Mouse (Mus musculus) adrenal gland, postnatal 25 days (tissue): ENCODE measurements around the gene Ifna4. TPM values are rescaled to one million over a fixed set of nuclear protein-coding genes. Genes with fewer than 3 reads are reported as not detected.
"Not testable (repeated sequence)": the region's sequence is repeated elsewhere in the genome, so short reads cannot be mapped to it uniquely, and the experiment has no call there.

Experiments used
- DNase-seq: peaks from one replicate; pipeline ENCODE4 v3.0.0; 2021; ENCODE audit warnings: mixed read lengths
- long read RNA-seq: library from polyadenylated mRNA; stranded (forward); transcript quantifications from one replicate; pipeline ENCODE4 v2.0.0, GENCODE M21; 2021
- total RNA-seq: library from RNA; stranded (reverse); gene quantifications from 2 replicates; pipeline ENCODE4 v1.2.3, GENCODE M21; 2021

The Ifna4 gene
- total RNA-seq: not detected in 2 replicates
- long read RNA-seq: 0 reads

DNA sequence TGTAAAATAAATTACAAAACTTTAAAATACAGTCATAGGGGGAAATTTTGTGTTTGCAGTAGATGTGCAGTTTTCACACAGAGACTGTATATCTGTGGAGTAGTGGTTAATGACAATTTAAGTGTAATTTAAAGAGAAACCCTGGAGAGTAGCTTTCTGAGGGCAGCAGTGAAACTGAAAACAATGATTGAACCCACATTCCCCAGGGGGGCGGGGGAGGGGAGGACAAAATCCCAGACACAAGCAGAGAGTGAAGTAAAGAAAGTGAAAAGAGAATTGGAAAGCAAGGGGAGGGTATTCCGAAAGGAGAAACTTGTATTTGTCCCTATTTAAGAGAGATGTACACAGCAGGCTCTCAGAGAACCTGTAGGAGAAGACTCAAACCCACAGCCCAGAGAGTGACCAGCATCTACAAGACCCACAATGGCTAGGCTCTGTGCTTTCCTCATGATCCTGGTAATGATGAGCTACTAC is at the start of gene Ifna4:
Gene Ifna4 (plus strand): TSS at position 424 of the 474 bp plus-strand sequence.
- DNase-seq: no peak

- DNase-seq: peak; percentile 17
These were observed 47.6 kb upstream of the Ifna4 start, which contains the start of gene Gm13275 for GRCm38 (mm10) chr4:88793936-88794675. TSS of gene Gm13275 (plus strand) at chr4:88794487.

DNA sequence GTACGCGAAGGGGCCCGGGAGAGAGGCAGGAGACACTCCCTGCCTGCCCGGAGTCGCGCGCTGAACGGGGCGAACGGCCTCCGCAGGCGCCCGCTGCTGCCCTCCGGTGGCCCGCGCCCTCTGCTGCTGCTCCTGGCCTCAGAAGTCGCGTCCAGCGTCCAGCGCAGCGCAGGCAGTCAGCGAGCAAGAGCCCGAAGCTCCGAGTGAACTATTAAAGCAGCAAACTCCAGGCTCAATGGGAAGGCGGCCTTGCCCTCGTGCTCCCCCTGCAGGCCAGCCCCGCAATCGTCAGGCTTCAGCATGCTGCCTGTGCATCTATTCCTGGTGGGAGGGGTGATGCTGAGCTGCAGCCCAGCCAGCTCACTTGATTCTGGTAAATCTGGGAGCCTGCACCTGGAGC is 44.6 kb upstream of the Ifna4 start, which contains the start of gene Gm13279:
Gene Gm13279 (plus strand): TSS at position 301 of the 400 bp plus-strand sequence.
- DNase-seq: not testable (repeated sequence)

DNA sequence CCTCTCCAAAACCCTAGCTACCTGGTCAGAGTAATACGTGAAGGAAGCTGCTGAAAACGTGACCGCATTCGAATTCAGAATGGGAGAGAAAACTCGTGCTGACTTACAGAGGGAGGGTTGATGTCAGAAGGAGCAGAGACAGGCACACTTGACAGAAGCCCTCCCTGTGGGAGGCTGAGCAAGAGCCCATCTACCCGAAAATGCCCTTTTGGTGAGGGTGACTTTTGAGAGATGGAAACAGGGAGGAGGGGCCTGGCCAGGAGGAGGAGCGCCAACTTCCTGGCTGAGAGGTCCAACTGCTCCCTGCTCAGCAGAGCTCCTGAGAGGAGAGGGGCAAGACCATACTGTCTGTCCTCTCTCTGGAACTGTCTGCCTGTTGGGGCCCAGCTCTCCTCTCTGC is 42.3 kb upstream of the Ifna4 start, which contains the start of gene Gm13285:
Gene Gm13285 (plus strand): TSS at position 301 of the 400 bp plus-strand sequence.
- not testable (repeated sequence) for DNase-seq

- not testable (repeated sequence) for DNase-seq
These were observed 38.7 kb upstream of the Ifna4 start, which contains the start of gene Gm13287 for GRCm38 (mm10) chr4:88802954-88803353. TSS of gene Gm13287 (plus strand) at chr4:88803254.

- DNase-seq: not testable (repeated sequence)
These were observed 36.4 kb upstream of the Ifna4 start, which contains the start of gene Gm13288 for GRCm38 (mm10) chr4:88805231-88805630. TSS of gene Gm13288 (plus strand) at chr4:88805531.

DNA sequence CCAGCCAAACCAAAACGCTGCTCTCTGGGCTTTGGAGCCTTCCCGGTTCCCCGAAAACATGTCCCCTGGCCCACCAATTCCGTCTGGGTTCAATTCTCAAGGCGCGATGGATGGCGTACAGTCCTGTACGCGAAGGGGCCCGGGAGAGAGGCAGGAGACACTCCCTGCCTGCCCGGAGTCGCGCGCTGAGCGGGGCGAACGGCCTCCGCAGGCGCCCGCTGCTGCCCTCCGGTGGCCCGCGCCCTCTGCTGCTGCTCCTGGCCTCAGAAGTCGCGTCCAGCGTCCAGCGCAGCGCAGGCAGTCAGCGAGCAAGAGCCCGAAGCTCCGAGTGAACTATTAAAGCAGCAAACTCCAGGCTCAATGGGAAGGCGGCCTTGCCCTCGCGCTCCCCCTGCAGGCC is 35.9 kb upstream of the Ifna4 start:
- peak; percentile 26 for DNase-seq

GRCm38 (mm10) chr4:88815928-88816327 is 25.7 kb upstream of the Ifna4 start, which contains the start of gene Ifna7:
TSS of gene Ifna7 (plus strand) at chr4:88816228.
- DNase-seq: no peak

GRCm38 (mm10) chr4:88819659-88820058 is 22.0 kb upstream of the Ifna4 start, which contains the start of gene Ifna11:
TSS of gene Ifna11 (plus strand) at chr4:88819959.
- no peak for DNase-seq

DNA sequence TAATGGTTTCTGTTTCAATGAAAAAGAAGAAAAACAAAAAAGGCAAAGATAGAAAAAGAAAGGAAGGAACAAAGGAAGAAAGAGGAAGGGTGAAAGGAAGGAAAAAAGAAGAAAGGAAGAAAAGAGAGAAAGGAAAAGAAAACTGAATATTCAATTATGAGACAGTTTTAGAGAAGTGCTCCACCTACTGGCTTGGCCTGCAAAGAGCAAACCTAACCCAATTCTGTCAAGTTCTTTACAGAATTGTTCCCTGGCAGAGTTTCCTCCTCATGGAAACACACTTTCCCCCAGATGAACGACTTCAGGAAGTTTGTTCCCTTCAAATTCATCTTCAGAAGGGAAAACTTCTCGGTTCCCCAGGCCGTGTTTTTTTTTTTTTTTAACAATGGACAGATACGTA is 18.7 kb upstream of the Ifna4 start:
- DNase-seq: no peak

DNA sequence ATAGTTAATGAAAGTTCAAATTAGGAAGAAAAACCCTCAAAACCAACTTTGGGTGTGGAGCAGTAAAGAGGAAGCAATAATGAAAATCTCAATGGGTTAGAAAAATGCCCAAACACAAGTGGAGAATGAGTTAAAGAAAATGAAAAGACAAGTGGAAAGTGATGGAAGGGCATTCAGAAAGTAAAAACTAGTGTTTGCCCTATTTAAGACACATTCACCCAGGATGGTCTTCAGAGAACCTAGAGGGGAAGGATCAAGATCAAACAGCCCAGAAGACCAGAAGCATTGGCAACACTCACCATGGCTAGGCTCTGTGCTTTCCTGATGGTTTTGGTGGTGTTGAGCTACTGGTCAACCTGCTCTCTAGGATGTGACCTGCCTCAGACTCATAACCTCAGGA is 14.5 kb upstream of the Ifna4 start, which contains the start of gene Ifna6:
Gene Ifna6 (plus strand): TSS at position 301 of the 400 bp plus-strand sequence.
- not testable (repeated sequence) for DNase-seq

- peak; percentile 7 for DNase-seq
These were observed 11.1 kb upstream of the Ifna4 start for GRCm38 (mm10) chr4:88830523-88830922.

- DNase-seq: not testable (repeated sequence)
These were observed 6.4 kb upstream of the Ifna4 start, which contains the start of gene Ifna5 for GRCm38 (mm10) chr4:88835225-88835624. TSS of gene Ifna5 (plus strand) at chr4:88835525.

DNA sequence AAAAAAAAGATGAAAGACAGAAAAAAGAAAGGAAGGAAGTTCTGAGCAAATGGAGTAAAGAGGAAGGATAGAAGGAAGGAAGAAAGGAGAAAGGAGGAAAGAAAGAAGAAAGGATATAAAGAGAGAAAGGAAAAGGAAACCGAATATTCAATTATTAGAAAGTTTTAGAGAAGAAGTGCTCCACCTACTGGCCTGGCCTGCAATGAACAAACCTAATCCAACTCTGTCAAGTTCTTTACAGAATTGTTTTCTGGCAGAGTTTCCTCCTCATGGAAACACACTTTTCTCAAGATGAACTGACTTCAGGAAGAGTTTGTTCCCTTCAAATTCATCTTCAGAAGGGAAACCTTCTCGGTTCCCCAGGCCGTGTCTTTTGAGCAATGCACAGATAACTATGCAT is 2.8 kb upstream of the Ifna4 start:
- no peak for DNase-seq

DNA sequence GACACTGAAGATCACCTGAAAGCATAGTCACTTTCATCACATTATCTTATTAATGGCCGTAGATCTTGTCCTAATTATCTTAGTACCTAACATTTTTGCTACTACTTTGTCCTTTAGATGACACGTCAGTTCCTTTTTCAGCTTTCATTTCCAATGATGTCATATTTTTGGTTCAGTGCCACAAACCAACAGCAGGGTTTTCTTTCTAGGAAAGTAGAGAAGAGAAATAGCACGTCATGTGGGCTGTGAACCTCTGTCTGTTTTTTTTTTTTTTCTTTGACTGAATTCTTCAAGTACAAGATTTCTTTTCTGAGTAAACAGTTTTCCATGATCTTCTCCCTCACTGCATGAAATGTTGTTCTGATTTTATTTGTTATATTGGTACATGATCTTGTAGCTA is 1.6 kb upstream of the Ifna4 start:
- DNase-seq: no peak

- DNase-seq: no peak
These were observed 3.7 kb downstream of the Ifna4 start for GRCm38 (mm10) chr4:88845334-88845733.

GRCm38 (mm10) chr4:88849698-88850097 is 8.0 kb downstream of the Ifna4 start, which contains the start of gene Ifna1:
TSS of gene Ifna1 (plus strand) at chr4:88850087.
- no peak for DNase-seq

GRCm38 (mm10) chr4:88851026-88851763 is 9.5 kb downstream of the Ifna4 start:
- no peak for DNase-seq

- DNase-seq: no peak
These were observed 17.6 kb downstream of the Ifna4 start for GRCm38 (mm10) chr4:88859214-88859613.

- DNase-seq: no peak
These were observed 21.6 kb downstream of the Ifna4 start for GRCm38 (mm10) chr4:88863309-88863708.

DNA sequence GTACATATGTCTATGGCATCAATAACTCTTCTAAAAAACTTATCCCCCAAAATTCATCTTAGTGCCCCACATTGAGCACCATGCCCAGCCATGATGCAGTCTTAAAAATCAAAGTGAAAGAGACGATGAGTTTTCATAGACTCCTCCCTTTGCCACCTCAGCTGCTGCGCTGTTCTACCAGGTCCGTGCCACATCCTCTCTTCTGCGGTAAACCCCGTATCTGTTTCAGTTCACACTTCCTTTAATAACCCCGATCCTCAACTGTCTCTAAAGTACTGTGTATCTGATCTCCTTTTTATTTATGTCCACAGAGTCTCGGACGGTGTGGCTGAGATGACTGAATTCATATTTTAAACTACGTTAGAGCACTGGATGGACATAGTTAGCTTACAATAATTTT is 22.9 kb downstream of the Ifna4 start:
- DNase-seq: no peak

DNA sequence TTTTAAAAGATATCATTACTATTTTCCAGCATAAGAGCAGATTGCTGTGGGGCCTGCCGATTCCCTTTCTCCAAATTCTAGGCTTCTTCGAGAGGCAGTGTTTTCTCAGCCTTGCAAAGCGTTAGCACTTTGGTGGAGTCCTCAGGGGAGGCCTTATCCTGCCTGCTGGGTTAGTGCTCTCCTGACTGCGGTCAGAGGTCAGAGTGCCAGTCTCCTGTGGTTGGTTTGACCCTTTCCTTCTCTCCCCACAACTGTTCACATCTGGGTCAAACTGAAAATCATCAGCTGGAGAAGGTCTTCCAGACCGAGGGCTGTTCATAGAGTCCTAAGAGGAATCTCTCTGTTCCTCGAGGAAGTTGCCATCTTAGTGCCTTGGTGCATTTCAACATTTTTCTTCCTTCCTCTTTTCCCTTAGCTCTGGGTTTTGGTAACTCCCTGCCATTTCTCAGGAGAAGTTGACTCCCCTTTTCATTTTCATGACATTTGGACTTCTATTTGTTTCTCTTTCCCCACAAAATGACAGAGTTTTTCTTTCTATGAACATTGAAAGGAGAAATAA is 23.4 kb downstream of the Ifna4 start:
- DNase-seq: no peak
